Mouse (Mus musculus) erythroblast, embryonic 14.5 days (primary cell): ENCODE measurements around the gene Ier5.

Experiments
- GATA1 ChIP-seq: IDR thresholded peaks from 2 replicates; pipeline ENCODE4 v1.6.1; 2012; ENCODE audit warnings: low read length, inconsistent platforms, mixed read lengths
- TAL1 ChIP-seq: IDR thresholded peaks from 3 replicates; pipeline ENCODE4 v1.6.1; 2012; ENCODE audit warnings: low read length, inconsistent platforms, mixed read lengths

DNA sequence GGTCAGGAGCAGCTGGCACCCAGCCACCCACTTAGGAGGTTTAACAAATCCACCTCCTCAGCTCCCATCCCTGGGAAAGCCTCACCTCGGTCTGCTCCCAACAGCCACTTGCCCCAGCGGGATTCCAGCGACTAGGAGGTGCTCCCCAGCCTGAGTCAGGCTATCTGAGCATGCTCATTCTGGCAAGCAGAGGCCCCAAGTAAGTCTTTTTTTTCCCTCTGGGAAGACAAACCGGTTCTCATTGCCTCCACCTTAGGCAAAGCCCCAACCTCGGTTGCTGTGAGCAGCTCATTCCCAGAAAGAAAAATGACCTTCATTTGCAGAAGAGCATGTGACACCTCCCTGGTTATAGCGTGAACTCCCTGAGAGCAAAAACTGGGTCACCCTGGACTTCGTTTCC, 29.7 kb downstream of the Ier5 start:
- TF ChIP-seq GATA1 (no peak), TAL1 (no peak)
